Mouse (Mus musculus) midbrain, embryonic 16.5 days (tissue): ENCODE results near the gene B3gnt4. TPM values are rescaled to one million over a fixed set of nuclear protein-coding genes. Genes with fewer than 3 reads are reported as not detected.
"Not testable (repeated sequence)": the region's sequence is repeated elsewhere in the genome, so short reads cannot be mapped to it uniquely, and the experiment has no call there.

Experiments used
- ATAC-seq: fragments of 200-750 bp; cut with Nextera tagmentation; 2 replicates; pipeline ENCODE4 v1.8.0; 2017; ENCODE audit warnings: moderate TSS enrichment
- H3K27ac ChIP-seq: fragments of 300-500 bp; sonication (generic); 2 replicates; pipeline ENCODE4 v1.5.1; 2014; ENCODE audit warnings: mild to moderate bottlenecking, low read length, mixed read lengths
- H3K27me3 ChIP-seq: fragments of 300-500 bp; sonication (generic); 2 replicates; pipeline ENCODE4 v1.6.1; 2014; ENCODE audit warnings: low read depth, low read length, mixed read lengths; ENCODE audit not compliant: control insufficient read depth, insufficient read depth
- H3K36me3 ChIP-seq: fragments of 300-500 bp; sonication (generic); 2 replicates; pipeline ENCODE4 v1.6.1; 2014; ENCODE audit warnings: mild to moderate bottlenecking, low read length, moderate library complexity, mixed read lengths; ENCODE audit not compliant: control insufficient read depth, insufficient read depth
- H3K4me1 ChIP-seq: fragments of 300-500 bp; sonication (generic); 2 replicates; pipeline ENCODE4 v1.6.1; 2014; ENCODE audit warnings: mild to moderate bottlenecking, low read length, mixed read lengths; ENCODE audit not compliant: control insufficient read depth, insufficient read depth
- H3K4me2 ChIP-seq: fragments of 300-500 bp; sonication (generic); 2 replicates; pipeline ENCODE4 v1.6.1; 2014; ENCODE audit warnings: mild to moderate bottlenecking, low read length, mixed read lengths
- H3K4me3 ChIP-seq: fragments of 300-500 bp; sonication (generic); 2 replicates; pipeline ENCODE4 v1.5.1; 2014; ENCODE audit warnings: low read depth, mild to moderate bottlenecking, low read length, moderate library complexity, mixed read lengths
- H3K9ac ChIP-seq: fragments of 300-500 bp; sonication (generic); 2 replicates; pipeline ENCODE4 v1.6.1; 2014; ENCODE audit warnings: low read depth, low read length, mixed read lengths
- H3K9me3 ChIP-seq: fragments of 300-500 bp; sonication (generic); replicated peaks from 2 replicates; pipeline ENCODE4 v1.6.1; 2014; ENCODE audit warnings: mild to moderate bottlenecking, low read length, mixed read lengths; ENCODE audit not compliant: control insufficient read depth, poor library complexity, severe bottlenecking
- WGBS: fragments of 180-500 bp; shearing (Covaris S2); extraction: QIAGEN DNeasy Blood & Tissue Kit; methylation state at CpG from one replicate; pipeline ENCODE4 v1.1.7; 2014; 5-methylcytosine and 5-hydroxymethylcytosine counted together
- polyA plus RNA-seq: library from polyadenylated mRNA; unstranded; fragments of >200 nt; fragmentation: Nextera tagmentation; extraction: Ambion mirVana; gene quantifications from 2 replicates; pipeline ENCODE4 v1.2.1, GENCODE M21; 2015

B3gnt4 gene
- polyA plus RNA-seq, 1 experiment from 2014 or later = 1.4 TPM

- no peak overlapping the region for H3K27ac ChIP-seq
- H3K27me3 ChIP-seq = no peaks in the 10 kb centered on the region
- H3K4me3 ChIP-seq = no peak overlapping the region
- no peak overlapping the region for H3K9ac ChIP-seq
- H3K4me2 ChIP-seq = no peak overlapping the region
- ATAC-seq = no peak
- WGBS = 84% methylated on average over 4 of the region's 4 CpGs
- peaks cover 4% of the 10 kb centered on the region; the same call in 1 of the 2 replicates for H3K4me1 ChIP-seq
- H3K9me3 ChIP-seq = no peaks in the 10 kb centered on the region
- no peaks in the 10 kb centered on the region for H3K36me3 ChIP-seq
Measured at GRCm38 (mm10) chr5:123501973-123502372, 8.3 kb upstream of the B3gnt4 start.

- peak overlapping the region; percentile 42; the same call in 1 of the 2 replicates for H3K27ac ChIP-seq
- peak; percentile 91 for ATAC-seq
- 1% methylated on average over 56 of the region's 59 CpGs for WGBS
- H3K36me3 ChIP-seq = 0 out of 2 replicates have a peak, but pooled peaks cover 3% of the 10 kb centered on the region
- no peaks in the 10 kb centered on the region for H3K9me3 ChIP-seq
- H3K4me1 ChIP-seq = peaks cover 4% of the 10 kb centered on the region; the same call in 1 of the 2 replicates
- peak overlapping the region; percentile 76 for H3K9ac ChIP-seq
- H3K4me3 ChIP-seq = peak overlapping the region; percentile 68
- H3K4me2 ChIP-seq = peak overlapping the region; percentile 79
- H3K27me3 ChIP-seq = no peaks in the 10 kb centered on the region
Measured at GRCm38 (mm10) chr5:123507936-123508723, 2.1 kb upstream of the B3gnt4 start.

DNA sequence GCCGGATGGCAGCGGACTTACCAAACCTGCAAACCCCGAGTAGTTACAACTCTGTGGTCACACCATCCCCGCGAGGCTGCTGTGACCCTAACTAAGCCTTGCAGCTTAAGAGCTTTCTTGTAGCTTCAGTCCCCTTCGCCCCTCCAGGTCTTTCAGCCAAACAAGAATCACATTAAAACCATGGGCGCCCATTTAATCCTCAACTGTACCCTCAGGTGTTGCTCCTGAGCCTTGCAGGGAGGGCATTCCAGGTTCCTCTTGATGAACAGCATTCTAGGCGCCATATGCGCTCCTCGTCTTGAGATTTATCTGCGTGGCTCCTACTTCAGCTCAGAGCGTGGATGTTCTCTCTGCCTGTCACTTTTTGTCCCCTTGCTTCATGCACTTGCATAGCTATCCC is 1.3 kb upstream of the B3gnt4 start:
- H3K9ac ChIP-seq = peak overlapping the region; percentile 76
- 7% methylated on average over 11 of the region's 12 CpGs for WGBS
- peaks cover 4% of the 10 kb centered on the region; the same call in 1 of the 2 replicates for H3K4me1 ChIP-seq
- peak overlapping the region; percentile 79 for H3K4me2 ChIP-seq
- 0 out of 2 replicates have a peak, but pooled peaks cover 3% of the 10 kb centered on the region for H3K36me3 ChIP-seq
- no peak overlapping the region for H3K27ac ChIP-seq
- ATAC-seq = peak; percentile 21; the same call in 1 of the 2 replicates
- no peaks in the 10 kb centered on the region for H3K27me3 ChIP-seq
- peak overlapping the region; percentile 68 for H3K4me3 ChIP-seq
- H3K9me3 ChIP-seq = no peaks in the 10 kb centered on the region

DNA sequence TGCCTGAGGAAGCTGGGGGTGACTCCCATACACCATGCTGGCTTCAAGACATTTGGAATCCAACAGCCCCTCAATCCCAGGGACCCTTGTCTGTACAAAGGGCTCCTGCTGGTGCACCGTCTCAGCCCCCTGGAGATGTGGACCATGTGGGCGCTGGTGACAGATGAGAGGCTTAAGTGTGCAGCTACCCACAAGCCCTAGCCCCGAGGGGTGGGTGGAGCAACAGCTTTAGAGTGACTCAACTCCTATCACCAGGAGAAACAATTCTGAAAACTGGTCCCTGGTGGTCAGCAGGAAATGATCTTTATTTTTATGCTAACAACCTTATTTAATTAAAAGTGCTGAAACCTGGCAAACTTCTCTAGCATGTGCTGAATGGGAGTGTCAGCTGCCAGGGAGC is 1.2 kb downstream of the B3gnt4 start:
- not testable (repeated sequence) for H3K27ac ChIP-seq, H3K27me3 ChIP-seq, ATAC-seq, H3K9ac ChIP-seq, H3K4me2 ChIP-seq, H3K9me3 ChIP-seq, H3K4me3 ChIP-seq, H3K4me1 ChIP-seq
- WGBS = 78% methylated on average over 3 of the region's 3 CpGs
- peaks cover 11% of the 10 kb centered on the region for H3K36me3 ChIP-seq

DNA sequence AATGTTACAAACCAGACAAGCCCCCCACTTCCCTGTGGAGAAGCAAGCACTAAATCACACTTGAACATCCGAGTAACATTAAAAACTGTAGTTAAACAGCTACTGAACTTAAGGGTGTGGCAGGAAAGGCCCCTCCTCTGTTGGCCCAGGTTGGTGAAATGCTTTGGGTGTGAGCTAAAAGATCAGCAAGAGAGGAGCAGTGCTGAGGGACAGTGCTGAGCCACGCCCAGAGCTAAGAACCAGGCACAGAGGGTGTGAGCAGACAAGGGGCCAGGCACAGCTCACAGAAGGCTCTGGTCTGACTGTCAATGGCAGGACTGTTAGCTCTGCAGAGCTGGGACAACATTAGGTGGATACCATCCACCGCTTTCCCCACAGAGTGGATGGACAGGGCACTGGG is 1.8 kb downstream of the B3gnt4 start:
- whole genome bisulfite sequencing = 77% methylated on average over 3 of the region's 3 CpGs
- H3K4me1 ChIP-seq = peaks cover 4% of the 10 kb centered on the region; the same call in 1 of the 2 replicates
- H3K9me3 ChIP-seq = no peaks in the 10 kb centered on the region
- H3K9ac ChIP-seq = no peak overlapping the region
- no peak overlapping the region for H3K4me2 ChIP-seq
- H3K27ac ChIP-seq = no peak overlapping the region
- no peak overlapping the region for H3K4me3 ChIP-seq
- no peak for ATAC-seq
- H3K36me3 ChIP-seq = peaks cover 14% of the 10 kb centered on the region
- no peaks in the 10 kb centered on the region for H3K27me3 ChIP-seq

- peaks cover 21% of the 10 kb centered on the region for H3K36me3 ChIP-seq
- H3K27ac ChIP-seq = no peak overlapping the region
- H3K4me1 ChIP-seq = no peaks in the 10 kb centered on the region
- no peaks in the 10 kb centered on the region for H3K27me3 ChIP-seq
- H3K4me3 ChIP-seq = no peak overlapping the region
- ATAC-seq = no peak
- WGBS = 93% methylated on average over 5 of the region's 5 CpGs
- no peaks in the 10 kb centered on the region for H3K9me3 ChIP-seq
- no peak overlapping the region for H3K9ac ChIP-seq
- no peak overlapping the region for H3K4me2 ChIP-seq
Measured at GRCm38 (mm10) chr5:123514871-123515270, 4.6 kb downstream of the B3gnt4 start.

GRCm38 (mm10) chr5:123520666-123521065 is 10.4 kb downstream of the B3gnt4 start:
- H3K27me3 ChIP-seq = no peaks in the 10 kb centered on the region
- no peak for ATAC-seq
- WGBS = 92% methylated on average over 9 of the region's 9 CpGs

GRCm38 (mm10) chr5:123521621-123522020 is 11.4 kb downstream of the B3gnt4 start:
- Histone ChIP-seq H3K27ac (no peak overlapping the region), H3K4me3 (no peak overlapping the region), H3K4me1 (peaks cover 16% of the 10 kb centered on the region), H3K36me3 (peaks cover 8% of the 10 kb centered on the region), H3K9ac (no peak overlapping the region), H3K9me3 (no peaks in the 10 kb centered on the region), H3K4me2 (no peak overlapping the region), H3K27me3 (no peaks in the 10 kb centered on the region)
- ATAC-seq = no peak
- WGBS = 89% methylated on average over 1 of the region's 1 CpGs

More at GRCm38 (mm10) chr5:123520666-123521065, 10.4 kb downstream of the B3gnt4 start:
- Histone ChIP-seq H3K9me3 (no peaks in the 10 kb centered on the region), H3K4me3 (no peak overlapping the region), H3K9ac (no peak overlapping the region), H3K36me3 (peaks cover 13% of the 10 kb centered on the region), H3K4me1 (peaks cover 16% of the 10 kb centered on the region), H3K4me2 (no peak overlapping the region), H3K27ac (no peak overlapping the region)

DNA sequence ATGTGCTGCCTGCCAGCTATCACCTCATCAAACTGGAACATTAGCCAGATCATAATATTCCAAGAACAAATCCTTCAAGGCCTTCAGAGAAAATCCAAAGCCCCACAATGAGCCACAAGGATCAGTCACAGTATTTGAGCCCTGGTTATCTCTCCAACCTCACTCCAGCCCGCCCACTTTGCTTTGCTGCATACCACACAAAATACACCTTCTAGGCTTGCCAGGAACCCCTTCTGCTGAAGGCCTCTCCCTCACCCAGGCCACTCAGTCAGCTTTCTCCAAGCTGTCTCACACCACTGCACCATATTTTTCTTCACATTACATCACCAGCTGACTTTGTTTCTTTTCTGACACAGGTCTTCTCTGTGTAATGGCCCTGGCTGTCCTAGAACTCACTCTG is 11.9 kb downstream of the B3gnt4 start:
- Histone ChIP-seq H3K9ac (no peak overlapping the region), H3K4me1 (peaks cover 16% of the 10 kb centered on the region), H3K4me3 (no peak overlapping the region), H3K4me2 (no peak overlapping the region), H3K9me3 (no peaks in the 10 kb centered on the region), H3K36me3 (peaks cover 6% of the 10 kb centered on the region), H3K27ac (no peak overlapping the region), H3K27me3 (no peaks in the 10 kb centered on the region)
- 84% methylated on average over 1 of the region's 1 CpGs for WGBS
- ATAC-seq = no peak
